Mouse (Mus musculus): ENCODE measurements around the gene Ambra1.

Gene Ambra1

GRCm38 (mm10) chr2:91962864-91963401 lies 233.0 kb downstream of the Ambra1 start:
- peak; percentile 63 for DNase-seq

- peak; percentile 99 for DNase-seq
These were observed 233.6 kb downstream of the Ambra1 start for GRCm38 (mm10) chr2:91963443-91963932.

- no peak for DNase-seq
These were observed 234.8 kb downstream of the Ambra1 start for GRCm38 (mm10) chr2:91964610-91965204.

GRCm38 (mm10) chr2:91965417-91965816 lies 235.5 kb downstream of the Ambra1 start:
- DNase-seq, result peak; percentile 93

GRCm38 (mm10) chr2:91966367-91966766 lies 236.4 kb downstream of the Ambra1 start:
- DNase-seq, result no peak

- DNase-seq, result peak; percentile 80
These were observed 238.0 kb downstream of the Ambra1 start for GRCm38 (mm10) chr2:91967962-91968361.
